Mouse (Mus musculus): ENCODE data around the gene Trmt1l.
"Not testable (repeated sequence)": the region's sequence is repeated elsewhere in the genome, so short reads cannot be mapped to it uniquely, and the experiment has no call there.

Trmt1l gene

GRCm38 (mm10) chr1:151428263-151429221 is at the start of gene Trmt1l, which contains the start of gene Swt1:
Gene Trmt1l, plus strand, starts transcription at chr1:151428542.
Gene Swt1, minus strand, starts transcription at chr1:151428455.
- DNase-seq (ENCODE audit: low read depth, low spot score) = peak; percentile 97

- peak; percentile 5 for DNase-seq (ENCODE audit: low read depth, low spot score)
Observed at GRCm38 (mm10) chr1:151390029-151390428, 38.3 kb upstream of the Trmt1l start.

- no peak for DNase-seq (ENCODE audit: low read depth, low spot score)
Observed at GRCm38 (mm10) chr1:151409827-151410226, 18.5 kb upstream of the Trmt1l start.

- no peak for DNase-seq (ENCODE audit: low read depth, low spot score)
Observed at GRCm38 (mm10) chr1:151422178-151422577, 6.2 kb upstream of the Trmt1l start.

- DNase-seq (ENCODE audit: low read depth, low spot score) = no peak
Observed at GRCm38 (mm10) chr1:151426947-151427600, 1.3 kb upstream of the Trmt1l start.

- no peak for DNase-seq (ENCODE audit: low read depth, low spot score)
Observed at GRCm38 (mm10) chr1:151427888-151428262, 467 bp upstream of the Trmt1l start.

- DNase-seq (ENCODE audit: low read depth, low spot score) = no peak
Observed at GRCm38 (mm10) chr1:151429316-151429715, 974 bp downstream of the Trmt1l start.

GRCm38 (mm10) chr1:151435431-151435830 is 7.1 kb downstream of the Trmt1l start:
- no peak for DNase-seq (ENCODE audit: low read depth, low spot score)

- DNase-seq (ENCODE audit: low read depth, low spot score) = no peak
Observed at GRCm38 (mm10) chr1:151449866-151450265, 21.5 kb downstream of the Trmt1l start.

GRCm38 (mm10) chr1:151450851-151451250 is 22.5 kb downstream of the Trmt1l start:
- no peak for DNase-seq (ENCODE audit: low read depth, low spot score)

GRCm38 (mm10) chr1:151451946-151452345 is 23.6 kb downstream of the Trmt1l start:
- no peak for DNase-seq (ENCODE audit: low read depth, low spot score)

- no peak for DNase-seq (ENCODE audit: low read depth, low spot score)
Observed at GRCm38 (mm10) chr1:151457087-151457486, 28.7 kb downstream of the Trmt1l start.

GRCm38 (mm10) chr1:151461265-151461664 is 32.9 kb downstream of the Trmt1l start:
- no peak for DNase-seq (ENCODE audit: low read depth, low spot score)

- DNase-seq (ENCODE audit: low read depth, low spot score) = no peak
Observed at GRCm38 (mm10) chr1:151464914-151465313, 36.6 kb downstream of the Trmt1l start.

- no peak for DNase-seq (ENCODE audit: low read depth, low spot score)
Observed at GRCm38 (mm10) chr1:151466571-151466970, 38.2 kb downstream of the Trmt1l start.

- no peak for DNase-seq (ENCODE audit: low read depth, low spot score)
Observed at GRCm38 (mm10) chr1:151471429-151471828, 43.1 kb downstream of the Trmt1l start.

- not testable (repeated sequence) for DNase-seq (ENCODE audit: low read depth, low spot score)
Observed at GRCm38 (mm10) chr1:151472386-151472785, 44.0 kb downstream of the Trmt1l start.

- DNase-seq (ENCODE audit: low read depth, low spot score) = no peak
Observed at GRCm38 (mm10) chr1:151482497-151482896, 54.2 kb downstream of the Trmt1l start.

GRCm38 (mm10) chr1:151483568-151483967 is 55.2 kb downstream of the Trmt1l start:
- no peak for DNase-seq (ENCODE audit: low read depth, low spot score)

- DNase-seq (ENCODE audit: low read depth, low spot score) = no peak
Observed at GRCm38 (mm10) chr1:151484754-151485153, 56.4 kb downstream of the Trmt1l start.

GRCm38 (mm10) chr1:151489806-151490205 is 61.5 kb downstream of the Trmt1l start:
- no peak for DNase-seq (ENCODE audit: low read depth, low spot score)

GRCm38 (mm10) chr1:151492419-151492818 is 64.1 kb downstream of the Trmt1l start:
- DNase-seq (ENCODE audit: low read depth, low spot score) = no peak

- no peak for DNase-seq (ENCODE audit: low read depth, low spot score)
Observed at GRCm38 (mm10) chr1:151493826-151494225, 65.5 kb downstream of the Trmt1l start.

All from retina, postnatal 7 days (tissue).